Mouse (Mus musculus): Measurements from ENCODE around the gene Nfib. TPM values are rescaled to one million over a fixed set of nuclear protein-coding genes. Genes with fewer than 3 reads are reported as not detected.

Nfib gene
- polyA plus RNA-seq, 1 experiment from 2014 or later: 13.5 TPM

- H3K4me1 ChIP-seq (replicated peaks; ENCODE audit: control insufficient read depth, insufficient read depth, low read length): no peaks in the 10 kb centered on the region
- H3K9ac ChIP-seq (ENCODE audit: low read depth, low read length): no peak overlapping the region
- no peaks in the 10 kb centered on the region for H3K36me3 ChIP-seq (ENCODE audit: control insufficient read depth, insufficient read depth)
- no peak for ATAC-seq
- H3K4me3 ChIP-seq (ENCODE audit: low read depth, low read length): no peak overlapping the region
- WGBS: 88% methylated on average over 2 of the region's 2 CpGs
- no peak for TF ChIP-seq CTCF (IDR thresholded peaks at IDR 0.05; ENCODE audit: low read depth)
- no peak overlapping the region for H3K4me2 ChIP-seq (replicated peaks; ENCODE audit: low read depth)
- no peaks in the 10 kb centered on the region for H3K9me3 ChIP-seq (ENCODE audit: control insufficient read depth)
- H3K27ac ChIP-seq (ENCODE audit: low read depth, low read length): no peak overlapping the region
- H3K27me3 ChIP-seq (replicated peaks; ENCODE audit: control insufficient read depth, insufficient read depth, low read length): no peaks in the 10 kb centered on the region
Observed at GRCm38 (mm10) chr4:82676104-82676503, 29.4 kb downstream of the Nfib start.

- no peak for ATAC-seq
- 85% methylated on average over 3 of the region's 3 CpGs for WGBS
Observed at GRCm38 (mm10) chr4:82667271-82667872, 38.2 kb downstream of the Nfib start.

GRCm38 (mm10) chr4:82664436-82664835 lies 41.1 kb downstream of the Nfib start:
- H3K36me3 ChIP-seq (ENCODE audit: control insufficient read depth, insufficient read depth): no peaks in the 10 kb centered on the region
- H3K9me3 ChIP-seq (ENCODE audit: control insufficient read depth): no peaks in the 10 kb centered on the region
- no peak overlapping the region for H3K9ac ChIP-seq (ENCODE audit: low read depth, low read length)
- H3K4me1 ChIP-seq (replicated peaks; ENCODE audit: control insufficient read depth, insufficient read depth, low read length): no peaks in the 10 kb centered on the region
- no peaks in the 10 kb centered on the region for H3K27me3 ChIP-seq (replicated peaks; ENCODE audit: control insufficient read depth, insufficient read depth, low read length)
- 68% methylated on average over 7 of the region's 7 CpGs for WGBS
- H3K4me3 ChIP-seq (ENCODE audit: low read depth, low read length): no peak overlapping the region
- no peak for TF ChIP-seq CTCF (IDR thresholded peaks at IDR 0.05; ENCODE audit: low read depth)
- no peak overlapping the region for H3K4me2 ChIP-seq (replicated peaks; ENCODE audit: low read depth)
- no peak for ATAC-seq
- no peak overlapping the region for H3K27ac ChIP-seq (ENCODE audit: low read depth, low read length)

More at GRCm38 (mm10) chr4:82667271-82667872, 38.2 kb downstream of the Nfib start:
- no peak overlapping the region for H3K4me2 ChIP-seq (replicated peaks; ENCODE audit: low read depth)
- H3K4me3 ChIP-seq (ENCODE audit: low read depth, low read length): no peak overlapping the region
- no peaks in the 10 kb centered on the region for H3K4me1 ChIP-seq (replicated peaks; ENCODE audit: control insufficient read depth, insufficient read depth, low read length)
- TF ChIP-seq CTCF (IDR thresholded peaks at IDR 0.05; ENCODE audit: low read depth): no peak
- no peak overlapping the region for H3K27ac ChIP-seq (ENCODE audit: low read depth, low read length)
- no peak overlapping the region for H3K9ac ChIP-seq (ENCODE audit: low read depth, low read length)
- no peaks in the 10 kb centered on the region for H3K36me3 ChIP-seq (ENCODE audit: control insufficient read depth, insufficient read depth)
- H3K27me3 ChIP-seq (replicated peaks; ENCODE audit: control insufficient read depth, insufficient read depth, low read length): no peaks in the 10 kb centered on the region
- H3K9me3 ChIP-seq (ENCODE audit: control insufficient read depth): no peaks in the 10 kb centered on the region

GRCm38 (mm10) chr4:82663749-82664381 lies 41.7 kb downstream of the Nfib start:
- 73% methylated on average over 6 of the region's 6 CpGs for WGBS
- no peak overlapping the region for H3K4me3 ChIP-seq (ENCODE audit: low read depth, low read length)
- no peak overlapping the region for H3K4me2 ChIP-seq (replicated peaks; ENCODE audit: low read depth)
- no peak overlapping the region for H3K9ac ChIP-seq (ENCODE audit: low read depth, low read length)
- no peak overlapping the region for H3K27ac ChIP-seq (ENCODE audit: low read depth, low read length)
- H3K9me3 ChIP-seq (ENCODE audit: control insufficient read depth): no peaks in the 10 kb centered on the region
- H3K27me3 ChIP-seq (replicated peaks; ENCODE audit: control insufficient read depth, insufficient read depth, low read length): no peaks in the 10 kb centered on the region
- no peaks in the 10 kb centered on the region for H3K36me3 ChIP-seq (ENCODE audit: control insufficient read depth, insufficient read depth)
- no peaks in the 10 kb centered on the region for H3K4me1 ChIP-seq (replicated peaks; ENCODE audit: control insufficient read depth, insufficient read depth, low read length)
- ATAC-seq: no peak
- peak; percentile 33 for TF ChIP-seq CTCF (IDR thresholded peaks at IDR 0.05; ENCODE audit: low read depth)

GRCm38 (mm10) chr4:82662626-82663025 lies 42.9 kb downstream of the Nfib start:
- WGBS: 59% methylated on average over 3 of the region's 3 CpGs
- H3K9me3 ChIP-seq (ENCODE audit: control insufficient read depth): no peaks in the 10 kb centered on the region
- no peaks in the 10 kb centered on the region for H3K36me3 ChIP-seq (ENCODE audit: control insufficient read depth, insufficient read depth)
- no peak overlapping the region for H3K9ac ChIP-seq (ENCODE audit: low read depth, low read length)
- TF ChIP-seq CTCF (IDR thresholded peaks at IDR 0.05; ENCODE audit: low read depth): no peak
- no peaks in the 10 kb centered on the region for H3K27me3 ChIP-seq (replicated peaks; ENCODE audit: control insufficient read depth, insufficient read depth, low read length)
- no peak overlapping the region for H3K4me2 ChIP-seq (replicated peaks; ENCODE audit: low read depth)
- H3K27ac ChIP-seq (ENCODE audit: low read depth, low read length): no peak overlapping the region
- H3K4me3 ChIP-seq (ENCODE audit: low read depth, low read length): no peak overlapping the region
- no peaks in the 10 kb centered on the region for H3K4me1 ChIP-seq (replicated peaks; ENCODE audit: control insufficient read depth, insufficient read depth, low read length)
- no peak for ATAC-seq

- no peaks in the 10 kb centered on the region for H3K36me3 ChIP-seq (ENCODE audit: control insufficient read depth, insufficient read depth)
- no peak for ATAC-seq
- WGBS: 57% methylated on average over 9 of the region's 9 CpGs
- TF ChIP-seq CTCF (IDR thresholded peaks at IDR 0.05; ENCODE audit: low read depth): no peak
- no peak overlapping the region for H3K9ac ChIP-seq (ENCODE audit: low read depth, low read length)
- no peak overlapping the region for H3K4me3 ChIP-seq (ENCODE audit: low read depth, low read length)
- no peaks in the 10 kb centered on the region for H3K9me3 ChIP-seq (ENCODE audit: control insufficient read depth)
- no peak overlapping the region for H3K27ac ChIP-seq (ENCODE audit: low read depth, low read length)
- no peaks in the 10 kb centered on the region for H3K27me3 ChIP-seq (replicated peaks; ENCODE audit: control insufficient read depth, insufficient read depth, low read length)
- H3K4me2 ChIP-seq (replicated peaks; ENCODE audit: low read depth): no peak overlapping the region
- no peaks in the 10 kb centered on the region for H3K4me1 ChIP-seq (replicated peaks; ENCODE audit: control insufficient read depth, insufficient read depth, low read length)
Observed at GRCm38 (mm10) chr4:82662222-82662621, 43.3 kb downstream of the Nfib start.

Data from intestine, postnatal 0 days (tissue).